Mouse (Mus musculus) G1E (cell line): ENCODE data around the gene Ddx58. TPM values are rescaled to one million over a fixed set of nuclear protein-coding genes. Genes with fewer than 3 reads are reported as not detected.

Source experiments
- ATAC-seq: 2 replicates; pipeline ENCODE4 v1.8.0; 2016; ENCODE audit warnings: mild to moderate bottlenecking; ENCODE audit not compliant: insufficient number of reproducible peaks, poor library complexity, low FRiP score, severe bottlenecking; ENCODE audit errors: extremely low read depth
- DNase-seq: peaks from one replicate; pipeline ENCODE4 v3.0.0; 2012; ENCODE audit warnings: low spot score
- H3K27me3 ChIP-seq: 2 replicates; pipeline ENCODE4 v1.6.1; 2012; ENCODE audit warnings: mild to moderate bottlenecking, low read length, inconsistent platforms; ENCODE audit not compliant: insufficient read depth
- H3K36me3 ChIP-seq: replicated peaks from 2 replicates; pipeline ENCODE3; 2012; ENCODE audit warnings: mild to moderate bottlenecking, inconsistent platforms
- H3K4me1 ChIP-seq: 2 replicates; pipeline ENCODE4 v1.6.1; 2012; ENCODE audit warnings: low read depth, low read length, inconsistent platforms, mixed read lengths; ENCODE audit not compliant: insufficient read depth
- H3K4me3 ChIP-seq: 2 replicates; pipeline ENCODE4 v1.5.1; 2012; ENCODE audit warnings: low read depth, mild to moderate bottlenecking, inconsistent platforms, low read length, moderate library complexity, mixed read lengths
- H3K9me3 ChIP-seq: replicated peaks from 2 replicates; pipeline ENCODE4 v1.6.1; 2012; ENCODE audit warnings: inconsistent platforms
- CTCF ChIP-seq: IDR thresholded peaks from 2 replicates; pipeline ENCODE4 v1.5.1; 2012; ENCODE audit warnings: low read depth, low read length, inconsistent platforms, mixed read lengths
- GATA1 ChIP-seq: IDR thresholded peaks from 2 replicates; pipeline ENCODE4 v1.6.1; 2012; ENCODE audit warnings: borderline replicate concordance, low read length, inconsistent platforms, mixed read lengths
- GATA2 ChIP-seq: IDR thresholded peaks from 2 replicates; pipeline ENCODE4 v1.6.1; 2012; ENCODE audit warnings: low read depth, low read length, inconsistent platforms, borderline replicate concordance
- POLR2AphosphoS5 ChIP-seq: IDR thresholded peaks from 2 replicates; pipeline ENCODE4 v1.6.1; 2012; ENCODE audit warnings: low read depth, low read length, inconsistent platforms; ENCODE audit not compliant: insufficient replicate concordance
- TAL1 ChIP-seq: conservative IDR thresholded peaks from 2 replicates; pipeline ENCODE4 v1.6.1; 2012; ENCODE audit warnings: low read depth, low read length, inconsistent platforms, mixed read lengths
- polyA plus RNA-seq: library from polyadenylated mRNA; stranded (reverse); fragments of >175 nt; gene quantifications from 2 replicates; pipeline ENCODE4 v1.2.3, GENCODE M21; 2012
- total RNA-seq, 2 experiments: library from RNA; stranded (forward) in 1 of 2; stranded (reverse) in 1 of 2; fragments of 200-1000 nt in 1 of 2; fragments of >200 nt in 1 of 2; fragmentation: Nextera tagmentation in 1 of 2; gene quantifications; 2 replicates each; pipeline ENCODE4 v1.2.3; 2014 to 2017

Ddx58 gene
- total and polyA plus RNA-seq, 3 experiments: 0.68 to 29.2 (median 16.1) TPM

DNA sequence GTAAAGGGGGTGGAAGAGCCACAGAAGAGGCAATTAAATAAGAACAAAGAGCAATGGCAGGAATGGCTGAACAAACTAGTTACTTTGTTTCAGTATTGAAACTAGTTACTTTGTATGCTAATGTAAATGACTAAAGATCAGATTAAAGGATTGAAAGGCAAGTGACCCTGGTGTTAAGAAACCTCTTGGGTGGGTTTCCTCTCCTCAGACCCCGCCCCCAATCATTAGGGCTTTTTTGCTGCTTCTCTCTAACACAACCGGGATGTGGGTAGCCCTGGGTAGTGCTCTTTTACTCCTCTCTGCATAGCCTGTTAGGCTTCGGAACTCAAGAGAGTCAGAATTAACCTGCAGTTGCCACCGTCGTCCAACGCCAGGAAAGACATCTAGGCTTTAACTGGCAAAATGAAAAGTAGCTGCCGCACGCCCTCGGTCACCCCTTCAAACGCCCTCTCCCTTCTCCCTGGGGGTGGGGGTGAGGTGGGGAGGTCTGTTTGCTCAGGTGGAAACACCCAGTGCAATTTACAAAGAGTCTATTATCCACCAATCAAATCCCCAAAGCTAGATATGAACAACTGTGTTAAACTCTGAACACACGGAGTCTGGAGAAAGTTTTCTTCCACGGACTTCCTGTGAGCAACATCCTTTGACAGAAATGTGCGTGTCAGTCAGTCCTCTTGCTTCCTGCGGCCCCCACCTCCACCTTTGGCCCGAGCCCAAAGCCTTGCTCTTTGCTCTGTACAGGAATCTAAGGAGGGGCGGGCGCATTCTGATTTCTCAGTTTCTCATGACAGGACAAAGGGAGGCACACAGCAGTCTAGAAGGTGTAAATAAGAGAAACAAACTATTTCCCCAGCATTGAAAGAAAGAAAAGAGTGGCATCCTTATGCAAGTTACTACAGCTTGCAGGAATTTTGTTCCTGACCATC lies 882 bp downstream of the Ddx58 start:
- Histone ChIP-seq H3K36me3 (peaks cover 2% of the 10 kb centered on the region), H3K4me3 (peak overlapping the region; percentile 71), H3K4me1 (peaks cover 27% of the 10 kb centered on the region), H3K27me3 (peaks cover 7% of the 10 kb centered on the region; the same call in 1 of the 2 replicates), H3K9me3 (no peaks in the 10 kb centered on the region)
- no peak for ATAC-seq
- peak; percentile 6 for DNase-seq
- no peak for TF ChIP-seq GATA2

DNA sequence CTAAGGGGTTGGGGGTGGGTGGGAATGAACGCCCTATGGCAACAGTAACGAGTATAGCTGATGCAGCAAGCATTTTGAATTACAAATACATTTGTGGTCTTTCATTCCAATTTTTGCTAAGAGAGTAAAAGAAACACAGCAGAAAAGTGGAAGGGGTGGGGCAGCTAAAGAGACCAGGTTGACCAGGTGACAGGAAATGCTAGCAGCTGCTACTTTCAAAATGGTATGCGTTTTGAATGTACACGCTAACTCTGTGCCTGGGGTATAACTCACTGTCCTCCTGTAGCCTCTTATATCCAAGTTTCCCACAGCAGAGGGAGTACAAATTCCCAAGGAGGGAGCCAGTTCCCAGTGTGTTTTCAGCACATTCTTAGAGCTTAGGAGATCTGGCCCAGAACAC lies 2.8 kb downstream of the Ddx58 start:
- no peaks in the 10 kb centered on the region for H3K9me3 ChIP-seq
- H3K4me3 ChIP-seq: no peak overlapping the region
- H3K36me3 ChIP-seq: peaks cover 2% of the 10 kb centered on the region
- TF ChIP-seq GATA2 (no peak), GATA1 (no peak), TAL1 (no peak), CTCF (no peak)
- ATAC-seq: no peak
- DNase-seq: no peak
- peaks cover 24% of the 10 kb centered on the region for H3K4me1 ChIP-seq
- peaks cover 7% of the 10 kb centered on the region; the same call in 1 of the 2 replicates for H3K27me3 ChIP-seq

GRCm38 (mm10) chr4:40234256-40234655 lies 5.4 kb downstream of the Ddx58 start:
- ATAC-seq (no peak), DNase-seq (no peak)
- peaks cover 2% of the 10 kb centered on the region for H3K36me3 ChIP-seq
- H3K4me3 ChIP-seq: no peak overlapping the region
- H3K27me3 ChIP-seq: peaks cover 11% of the 10 kb centered on the region; the same call in 1 of the 2 replicates
- no peaks in the 10 kb centered on the region for H3K9me3 ChIP-seq
- H3K4me1 ChIP-seq: peaks cover 12% of the 10 kb centered on the region
- TF ChIP-seq GATA2 (no peak), POLR2AphosphoS5 (no peak), GATA1 (no peak), TAL1 (no peak), CTCF (no peak)

GRCm38 (mm10) chr4:40233062-40233664 lies 6.5 kb downstream of the Ddx58 start:
- DNase-seq (no peak), ATAC-seq (no peak)
- H3K4me1 ChIP-seq: peaks cover 3% of the 10 kb centered on the region; the same call in 1 of the 2 replicates
- H3K9me3 ChIP-seq: no peaks in the 10 kb centered on the region
- H3K27me3 ChIP-seq: peaks cover 9% of the 10 kb centered on the region; the same call in 1 of the 2 replicates
- TF ChIP-seq GATA1 (no peak), POLR2AphosphoS5 (no peak), CTCF (no peak), GATA2 (no peak), TAL1 (no peak)
- peaks cover 2% of the 10 kb centered on the region for H3K36me3 ChIP-seq
- no peak overlapping the region for H3K4me3 ChIP-seq

GRCm38 (mm10) chr4:40229723-40230122 lies 9.9 kb downstream of the Ddx58 start:
- no peaks in the 10 kb centered on the region for H3K9me3 ChIP-seq
- DNase-seq (no peak), ATAC-seq (no peak)
- H3K4me1 ChIP-seq: no peaks in the 10 kb centered on the region
- TF ChIP-seq POLR2AphosphoS5 (no peak), GATA1 (no peak), TAL1 (no peak), GATA2 (no peak), CTCF (no peak)
- no peaks in the 10 kb centered on the region for H3K36me3 ChIP-seq
- peaks cover 4% of the 10 kb centered on the region; the same call in 1 of the 2 replicates for H3K27me3 ChIP-seq
- no peak overlapping the region for H3K4me3 ChIP-seq

DNA sequence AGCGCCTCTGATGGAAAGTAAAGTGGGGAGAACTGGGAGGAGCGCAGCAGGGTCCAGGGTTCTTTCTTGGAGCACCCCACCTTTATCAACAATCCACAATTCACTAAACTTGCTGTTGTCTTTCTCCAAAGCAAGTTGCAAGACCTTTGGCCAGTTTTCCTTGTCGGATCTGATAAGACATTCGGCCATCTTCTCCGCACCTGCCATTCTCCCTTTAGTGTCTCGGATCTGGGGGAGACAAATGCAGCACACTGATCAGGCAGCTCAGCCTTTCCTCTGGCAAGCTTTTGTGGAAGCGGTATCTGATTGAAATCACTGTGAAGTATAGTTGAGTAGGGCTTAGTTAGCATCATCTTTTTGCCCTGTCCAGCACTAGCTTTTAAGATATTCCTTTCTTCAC lies 11.7 kb downstream of the Ddx58 start:
- ATAC-seq: no peak
- TF ChIP-seq CTCF (no peak), TAL1 (no peak)
- no peak for DNase-seq
- Histone ChIP-seq H3K36me3 (no peaks in the 10 kb centered on the region), H3K27me3 (peaks cover 4% of the 10 kb centered on the region; the same call in 1 of the 2 replicates), H3K4me1 (no peaks in the 10 kb centered on the region), H3K4me3 (no peak overlapping the region), H3K9me3 (no peaks in the 10 kb centered on the region)

GRCm38 (mm10) chr4:40227131-40227530 lies 12.5 kb downstream of the Ddx58 start:
- H3K4me3 ChIP-seq: no peak overlapping the region
- H3K4me1 ChIP-seq: no peaks in the 10 kb centered on the region
- no peak for DNase-seq
- H3K9me3 ChIP-seq: no peaks in the 10 kb centered on the region
- TF ChIP-seq POLR2AphosphoS5 (no peak), TAL1 (no peak), GATA2 (no peak), CTCF (no peak)
- no peaks in the 10 kb centered on the region for H3K36me3 ChIP-seq
- ATAC-seq: no peak
- H3K27me3 ChIP-seq: peaks cover 4% of the 10 kb centered on the region; the same call in 1 of the 2 replicates
